Mouse (Mus musculus) bone marrow, adult 2 months (tissue): Measurements from ENCODE around the gene Grap2. TPM values are rescaled to one million over a fixed set of nuclear protein-coding genes. Genes with fewer than 3 reads are reported as not detected.

Source experiments
- H3K27ac ChIP-seq: fragments of 200-500 bp; 2 replicates; pipeline ENCODE4 v1.5.1; 2012; ENCODE audit warnings: low read depth, mild to moderate bottlenecking, control low read depth, inconsistent platforms, low read length; ENCODE audit not compliant: control insufficient read depth, poor library complexity, insufficient read depth
- H3K4me1 ChIP-seq: fragments of 200-500 bp; 2 replicates; pipeline ENCODE4 v1.6.1; 2011; ENCODE audit warnings: low read length; ENCODE audit not compliant: control insufficient read depth, insufficient read depth
- H3K4me3 ChIP-seq: fragments of 200-500 bp; replicated peaks from 2 replicates; pipeline ENCODE3; 2011; ENCODE audit warnings: mild to moderate bottlenecking, low read depth, low read length, control low read depth; ENCODE audit not compliant: control insufficient read depth
- CTCF ChIP-seq: fragments of 200-500 bp; IDR thresholded peaks from 2 replicates; pipeline ENCODE4 v1.5.1; 2011; ENCODE audit warnings: low read length, control low read depth; ENCODE audit not compliant: control insufficient read depth, insufficient read depth
- POLR2A ChIP-seq: fragments of 200-500 bp; IDR thresholded peaks from 2 replicates; pipeline ENCODE4 v1.6.1; 2011; ENCODE audit warnings: low read depth, mild to moderate bottlenecking, control low read depth, low read length, borderline replicate concordance; ENCODE audit not compliant: control insufficient read depth
- WGBS: fragments of 180-500 bp; shearing (Covaris S2); methylation state at CpG from one replicate; pipeline ENCODE4 v1.1.7; 2018; 5-methylcytosine and 5-hydroxymethylcytosine counted together
- polyA plus RNA-seq: library from polyadenylated mRNA; stranded (reverse); fragments of >200 nt; gene quantifications from 2 replicates; pipeline ENCODE4 v1.2.4, GENCODE M21; 2011; ENCODE audit warnings: low replicate concordance; ENCODE audit not compliant: missing spikeins, insufficient read depth, insufficient read length

Gene Grap2
- polyA plus RNA-seq, 1 experiment, result 52.0 TPM

DNA sequence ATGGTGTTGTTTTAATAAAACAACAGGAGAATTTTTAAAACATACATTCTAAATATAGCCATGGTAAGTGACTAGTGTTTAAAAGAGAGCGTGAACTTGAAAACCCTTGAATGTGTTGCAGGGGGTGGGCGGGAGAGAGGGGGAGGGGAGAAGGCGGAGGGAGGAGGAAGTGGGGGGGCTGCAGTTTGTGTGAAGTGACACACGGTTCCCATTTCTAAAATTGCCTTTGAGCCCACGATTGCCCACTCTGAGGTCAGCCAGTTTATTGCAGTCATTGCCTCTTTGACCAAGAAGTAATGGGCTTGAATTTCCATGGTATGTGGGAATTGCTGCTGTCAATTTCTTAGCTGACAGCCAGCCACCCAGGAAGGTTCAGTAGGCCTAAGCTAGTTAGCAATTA, 41.5 kb downstream of the Grap2 start:
- TF ChIP-seq POLR2A, result no peak
- TF ChIP-seq CTCF, result no peak
- WGBS, result 14% methylated on average over 5 of the region's 5 CpGs
- Histone ChIP-seq H3K4me3 (no peak overlapping the region), H3K27ac (peak overlapping the region; percentile 58; the same call in 1 of the 2 replicates), H3K4me1 (peaks cover 7% of the 10 kb centered on the region; the same call in 1 of the 2 replicates)

DNA sequence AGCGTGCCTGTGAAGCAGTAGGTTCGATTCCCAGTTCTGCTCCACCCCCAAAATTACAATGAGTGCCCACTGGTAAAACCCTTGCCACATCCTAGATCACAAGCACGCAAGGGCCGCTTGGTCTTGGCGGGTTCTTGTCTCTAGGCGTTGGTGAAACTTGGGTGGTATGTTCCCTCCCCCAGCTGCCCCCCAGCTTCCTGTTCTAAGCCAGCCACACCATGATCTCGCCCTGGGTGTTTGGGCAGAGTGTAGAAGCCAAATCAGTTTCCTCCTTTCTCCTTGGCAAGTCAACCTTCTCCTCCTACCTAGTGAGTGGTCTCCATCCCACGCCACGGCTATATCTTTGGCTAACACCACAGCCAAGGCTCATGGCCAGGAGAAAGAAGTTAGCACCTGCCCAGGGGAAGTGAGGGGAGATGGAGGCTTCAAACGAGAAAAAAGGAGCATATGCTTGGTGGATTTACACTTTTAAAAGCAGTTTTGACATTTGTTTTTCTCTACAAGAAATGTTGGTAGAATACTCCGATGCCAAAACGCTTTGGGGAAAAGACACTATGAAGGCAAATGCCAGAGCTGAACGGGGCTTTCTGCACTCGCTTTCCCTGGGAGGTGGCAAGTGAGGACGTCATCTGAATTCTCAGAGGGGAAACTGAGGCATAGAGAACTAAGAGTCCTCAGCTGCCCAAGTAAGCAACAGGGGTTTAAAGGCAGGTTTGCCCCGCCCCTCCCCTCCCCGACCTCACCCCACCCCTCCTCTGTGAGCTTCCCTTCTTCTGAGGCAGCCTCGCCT, 42.3 kb downstream of the Grap2 start:
- Histone ChIP-seq H3K4me1 (peaks cover 7% of the 10 kb centered on the region; the same call in 1 of the 2 replicates), H3K4me3 (no peak overlapping the region), H3K27ac (peak overlapping the region; percentile 58)
- TF ChIP-seq CTCF (no peak), POLR2A (no peak)
- WGBS, result 15% methylated on average over 18 of the region's 18 CpGs

DNA sequence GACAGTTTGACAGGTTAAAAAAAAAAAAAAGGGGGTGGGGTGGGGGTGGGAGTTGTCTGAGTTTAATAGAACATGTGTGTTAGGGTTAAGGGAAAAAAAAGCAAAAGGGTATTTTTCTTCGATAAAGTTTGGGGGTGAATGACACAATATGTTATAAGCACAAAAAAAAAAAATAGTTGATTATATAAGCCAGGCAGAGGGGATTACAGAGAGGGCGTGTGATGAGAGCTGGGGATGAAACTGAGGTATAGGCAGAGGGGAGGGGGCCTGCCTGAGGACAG, 42.8 kb downstream of the Grap2 start:
- no peak overlapping the region for H3K4me3 ChIP-seq
- TF ChIP-seq POLR2A (no peak), CTCF (no peak)
- H3K4me1 ChIP-seq, result peaks cover 8% of the 10 kb centered on the region
- no peak overlapping the region for H3K27ac ChIP-seq
- 5% methylated on average over 2 of the region's 2 CpGs for WGBS

DNA sequence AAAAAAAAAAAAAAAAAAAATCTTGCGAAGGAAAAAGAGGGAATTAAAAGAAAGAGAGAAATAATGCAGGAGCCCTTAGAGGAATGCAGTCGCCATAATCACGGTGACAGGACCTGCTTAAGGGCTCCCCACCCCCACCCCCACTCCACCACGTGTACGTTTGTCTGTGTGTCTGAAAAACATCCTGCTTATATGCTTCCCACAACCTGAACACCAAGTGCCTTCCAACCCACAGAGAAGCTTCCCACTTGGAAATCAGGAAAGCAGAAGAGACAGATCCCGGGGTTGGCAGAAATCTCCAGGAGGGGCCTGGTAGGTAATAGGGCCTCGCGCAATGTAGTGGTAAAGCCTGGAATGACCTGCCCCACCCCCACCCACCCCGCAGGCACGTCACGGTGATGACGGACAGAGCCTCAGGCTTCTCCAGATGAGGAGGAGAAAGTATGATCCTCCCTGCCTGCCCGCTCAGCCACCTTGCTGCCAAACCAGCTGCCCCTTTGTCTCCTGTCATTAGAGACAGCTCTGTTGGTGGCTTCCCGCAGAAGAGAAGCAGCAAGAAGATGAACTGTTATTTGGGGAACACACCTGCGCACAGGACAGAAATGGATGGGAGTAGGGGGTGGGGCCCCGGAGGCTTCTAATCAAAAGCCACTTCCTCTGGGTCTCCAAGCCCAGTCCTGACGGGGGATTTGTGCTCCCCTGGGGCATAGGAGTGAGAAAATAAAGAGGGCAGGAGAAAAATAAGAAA, 43.4 kb downstream of the Grap2 start:
- H3K27ac ChIP-seq, result peak overlapping the region; percentile 56; the same call in 1 of the 2 replicates
- TF ChIP-seq POLR2A (no peak), CTCF (no peak)
- 32% methylated on average over 16 of the region's 17 CpGs for WGBS
- H3K4me3 ChIP-seq, result no peak overlapping the region
- peaks cover 9% of the 10 kb centered on the region for H3K4me1 ChIP-seq

DNA sequence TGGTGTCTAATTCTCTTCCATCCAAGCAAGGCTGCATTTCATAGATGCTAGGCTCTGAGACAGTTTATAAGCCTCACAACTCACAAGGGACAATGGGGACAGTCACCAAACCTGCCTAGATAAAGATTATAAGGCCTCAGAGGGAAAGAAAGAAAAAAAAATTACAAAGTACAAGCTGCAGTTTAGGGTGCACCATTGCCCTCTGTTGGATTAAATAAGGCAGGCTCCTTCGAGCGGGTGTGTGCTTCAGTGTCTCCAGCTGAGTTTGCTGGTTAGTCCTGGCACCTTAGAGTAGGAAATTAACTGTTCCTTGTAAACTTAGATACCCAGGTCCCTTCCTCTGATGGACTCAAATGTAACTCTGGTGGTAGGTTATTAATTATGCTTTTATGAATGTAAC, 45.4 kb downstream of the Grap2 start:
- WGBS, result 32% methylated on average over 2 of the region's 2 CpGs
- H3K4me1 ChIP-seq, result peaks cover 11% of the 10 kb centered on the region
- H3K4me3 ChIP-seq, result no peak overlapping the region
- no peak overlapping the region for H3K27ac ChIP-seq
- TF ChIP-seq POLR2A, result no peak
- 0 out of 2 replicates have a peak, but pooled peaks have one; percentile 18 for TF ChIP-seq CTCF

DNA sequence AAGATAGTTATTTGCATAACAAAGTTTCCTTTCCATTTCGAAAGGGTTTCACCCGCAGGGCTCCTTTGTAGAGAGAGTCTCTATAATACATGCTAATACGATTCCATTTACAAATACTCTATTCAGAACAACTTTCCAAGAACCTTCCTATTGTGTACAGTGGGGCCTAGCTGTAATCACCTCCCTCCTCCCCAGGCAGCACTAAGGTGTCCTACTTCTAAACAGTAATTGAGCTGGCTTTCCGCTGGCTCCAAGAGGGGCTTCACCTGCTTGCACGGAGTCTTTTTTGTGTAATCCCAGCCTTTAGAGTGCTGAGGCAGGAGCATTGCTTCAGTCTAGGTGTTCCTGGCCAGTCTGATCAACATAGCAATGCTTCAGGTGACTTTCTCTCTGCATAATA, 46.8 kb downstream of the Grap2 start:
- TF ChIP-seq CTCF (no peak), POLR2A (no peak)
- H3K4me3 ChIP-seq, result no peak overlapping the region
- 76% methylated on average over 5 of the region's 5 CpGs for WGBS
- H3K4me1 ChIP-seq, result peaks cover 12% of the 10 kb centered on the region
- no peak overlapping the region for H3K27ac ChIP-seq

DNA sequence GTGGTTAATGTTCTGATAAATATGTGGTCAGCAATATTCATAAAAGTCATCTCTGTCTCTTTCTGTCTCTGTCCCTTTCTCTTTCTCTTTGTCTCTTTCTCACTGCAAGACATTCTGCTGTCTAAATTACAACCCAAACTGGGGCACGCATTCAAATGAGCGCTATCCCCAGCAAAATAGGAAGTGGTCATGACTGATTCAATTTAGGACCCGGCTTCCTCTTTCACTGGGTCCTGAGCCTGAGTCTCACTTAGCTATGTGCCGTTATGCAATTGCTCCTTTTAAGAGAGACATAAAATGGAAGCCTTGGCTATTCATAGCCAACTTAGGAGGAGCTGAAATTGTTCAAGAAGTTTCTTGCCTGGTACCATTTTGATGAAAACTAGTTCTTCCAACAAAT, 47.4 kb downstream of the Grap2 start:
- H3K4me3 ChIP-seq, result no peak overlapping the region
- no peak for TF ChIP-seq POLR2A
- TF ChIP-seq CTCF, result no peak
- H3K27ac ChIP-seq, result peak overlapping the region; percentile 87; the same call in 1 of the 2 replicates
- peaks cover 8% of the 10 kb centered on the region for H3K4me1 ChIP-seq
- WGBS, result 2% methylated on average over 4 of the region's 4 CpGs

DNA sequence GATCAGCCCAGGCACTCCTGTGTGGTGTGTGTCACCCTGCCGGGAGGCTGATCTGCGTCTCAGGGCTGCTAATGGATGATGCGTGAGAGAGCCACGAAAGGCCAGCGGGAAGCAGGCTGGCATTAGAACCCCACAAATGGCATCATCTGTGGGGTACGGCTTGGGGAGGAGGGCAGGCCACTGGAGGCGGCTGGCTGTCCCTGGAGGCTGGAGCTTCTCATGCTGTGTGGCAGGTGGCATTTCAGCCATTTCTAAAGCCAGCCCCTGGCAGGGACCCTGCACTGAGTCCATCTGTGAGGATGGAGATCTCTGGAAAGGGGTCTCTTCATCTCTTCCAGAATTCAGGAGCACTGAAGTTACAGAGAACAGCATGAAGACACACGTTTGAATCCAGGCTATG, 48.0 kb downstream of the Grap2 start:
- peak; percentile 5; the same call in 1 of the 2 replicates for TF ChIP-seq CTCF
- no peak for TF ChIP-seq POLR2A
- peaks cover 8% of the 10 kb centered on the region for H3K4me1 ChIP-seq
- no peak overlapping the region for H3K4me3 ChIP-seq
- peak overlapping the region; percentile 87 for H3K27ac ChIP-seq
- 80% methylated on average over 8 of the region's 8 CpGs for WGBS
